Comparison of ENCODE assay signal across 23 mouse cellular contexts in genomic region chr1:38561331-38561730, GRCm38 (mm10).
DNase-seq lines count a peak whose midpoint lies in the region; ATAC-seq and TF ChIP-seq lines count a peak whose summit lies in the region.
"Had no signal": no experiment of that assay in that cellular context is flagged by ENCODE, and none has a peak within 500 bp of the region (broad histone marks: within the 10 kb centered on the region; RNA-seq: fewer than 3 reads in every experiment).

No protein-coding gene starts in this region.

- WGBS in forebrain, postnatal 0 days = 85% methylated on average over 7 of the region's 7 CpGs
- WGBS in forebrain, embryonic 12.5 days = 90% methylated on average over 7 of the region's 7 CpGs
- 67% methylated on average over 7 of the region's 7 CpGs for WGBS in hindbrain, embryonic 10.5 days
- 63% methylated on average over 7 of the region's 7 CpGs for WGBS in hindbrain, embryonic 16.5 days
- WGBS in midbrain, embryonic 13.5 days = 78% methylated on average over 7 of the region's 7 CpGs

- no peak for ATAC-seq in forebrain, postnatal 0 days
- ATAC-seq in forebrain, embryonic 12.5 days (ENCODE audit: low FRiP score) = no peak
- no peak for ATAC-seq in hindbrain, embryonic 16.5 days
- no peak for ATAC-seq in midbrain, embryonic 13.5 days
- ATAC-seq: forebrain, embryonic 14.5 days; inflammation-experienced regulatory T-cells, adult 6 months; liver, postnatal 0 days; lung, postnatal 0 days had no signal

- no peaks in the 10 kb centered on the region for H3K27me3 ChIP-seq in forebrain, postnatal 0 days (ENCODE audit: insufficient read depth, low read length)
- H3K27me3 ChIP-seq in forebrain, embryonic 12.5 days = no peaks in the 10 kb centered on the region
- no peaks in the 10 kb centered on the region for H3K27me3 ChIP-seq in hindbrain, embryonic 10.5 days (ENCODE audit: insufficient read depth, poor library complexity, severe bottlenecking)
- H3K27me3 ChIP-seq in hindbrain, embryonic 16.5 days (replicated peaks; ENCODE audit: control insufficient read depth, insufficient read depth, low read length) = no peaks in the 10 kb centered on the region
- no peaks in the 10 kb centered on the region for H3K27me3 ChIP-seq in midbrain, embryonic 13.5 days

- H3K4me1 ChIP-seq in forebrain, postnatal 0 days (ENCODE audit: insufficient read depth) = peaks cover 21% of the 10 kb centered on the region
- peaks cover 45% of the 10 kb centered on the region for H3K4me1 ChIP-seq in forebrain, embryonic 12.5 days
- peaks cover 72% of the 10 kb centered on the region for H3K4me1 ChIP-seq in hindbrain, embryonic 10.5 days (replicated peaks)
- H3K4me1 ChIP-seq in hindbrain, embryonic 16.5 days (ENCODE audit: control insufficient read depth, insufficient read depth, low read depth, low read length) = peaks cover 39% of the 10 kb centered on the region
- peaks cover 60% of the 10 kb centered on the region for H3K4me1 ChIP-seq in midbrain, embryonic 13.5 days (replicated peaks)

- H3K4me3 ChIP-seq in forebrain, postnatal 0 days (ENCODE audit: low read depth, low read length) = no peak overlapping the region
- H3K4me3 ChIP-seq in forebrain, embryonic 12.5 days (replicated peaks) = no peak overlapping the region
- H3K4me3 ChIP-seq in hindbrain, embryonic 10.5 days = no peak overlapping the region
- H3K4me3 ChIP-seq in hindbrain, embryonic 16.5 days (ENCODE audit: low read length) = no peak overlapping the region
- H3K4me3 ChIP-seq in midbrain, embryonic 13.5 days (replicated peaks) = no peak overlapping the region

- peak; percentile 11; the same call in 1 of the 2 replicates for TF ChIP-seq CTCF in forebrain, postnatal 0 days (IDR thresholded peaks at IDR 0.05; ENCODE audit: low read depth)

- no peaks in the 10 kb centered on the region for H3K36me3 ChIP-seq in forebrain, postnatal 0 days (ENCODE audit: insufficient read depth)
- H3K36me3 ChIP-seq in forebrain, embryonic 12.5 days (replicated peaks) = no peaks in the 10 kb centered on the region
- H3K36me3 ChIP-seq in hindbrain, embryonic 10.5 days = no peaks in the 10 kb centered on the region
- no peaks in the 10 kb centered on the region for H3K36me3 ChIP-seq in hindbrain, embryonic 16.5 days (ENCODE audit: control insufficient read depth, insufficient read depth, low read length)
- H3K36me3 ChIP-seq in midbrain, embryonic 13.5 days = no peaks in the 10 kb centered on the region

- no peak overlapping the region for H3K9ac ChIP-seq in forebrain, postnatal 0 days
- no peak overlapping the region for H3K9ac ChIP-seq in forebrain, embryonic 12.5 days
- no peak overlapping the region for H3K9ac ChIP-seq in hindbrain, embryonic 16.5 days (ENCODE audit: low read depth, low read length)
- 0 out of 2 replicates have a peak overlapping the region, but pooled peaks have one; percentile 0 for H3K9ac ChIP-seq in midbrain, embryonic 13.5 days (replicated peaks)
- H3K9ac ChIP-seq: liver, postnatal 0 days had no signal

- no peaks in the 10 kb centered on the region for H3K9me3 ChIP-seq in forebrain, postnatal 0 days (ENCODE audit: low read length)
- H3K9me3 ChIP-seq in forebrain, embryonic 12.5 days = no peaks in the 10 kb centered on the region
- H3K9me3 ChIP-seq in hindbrain, embryonic 10.5 days = no peaks in the 10 kb centered on the region
- H3K9me3 ChIP-seq in hindbrain, embryonic 16.5 days (ENCODE audit: control insufficient read depth, low read length) = no peaks in the 10 kb centered on the region
- no peaks in the 10 kb centered on the region for H3K9me3 ChIP-seq in midbrain, embryonic 13.5 days

- DNase-seq in forebrain, postnatal 0 days = no peak
- no peak for DNase-seq in hindbrain, embryonic 10.5 days (ENCODE audit: low spot score)
- peak; percentile 49 for DNase-seq in 416B (ENCODE audit: low read depth)
- no peak for DNase-seq in right cerebral cortex, postnatal 14 days
- DNase-seq in adrenal gland, postnatal 14 days = no peak
- DNase-seq: adrenal gland, postnatal 10 days; cerebellum, adult 2 months; cerebellum, postnatal 36 days; gastrocnemius, postnatal 25 days; kidney, adult 2 months; kidney, postnatal 10 days; layer of hippocampus, postnatal 36 days; liver, postnatal 0 days; thymus, adult 18-20 months; thymus, postnatal 36 days had no signal

- H3K27ac ChIP-seq in forebrain, postnatal 0 days (ENCODE audit: low read depth, low read length) = no peak overlapping the region
- no peak overlapping the region for H3K27ac ChIP-seq in forebrain, embryonic 12.5 days
- H3K27ac ChIP-seq in hindbrain, embryonic 10.5 days = peak overlapping the region; percentile 88
- H3K27ac ChIP-seq in hindbrain, embryonic 16.5 days (ENCODE audit: low read depth, low read length) = no peak overlapping the region
- peak overlapping the region; percentile 69 for H3K27ac ChIP-seq in midbrain, embryonic 13.5 days
- H3K27ac ChIP-seq: macrophage had no signal

- no peak overlapping the region for H3K4me2 ChIP-seq in forebrain, postnatal 0 days (ENCODE audit: low read depth)
- H3K4me2 ChIP-seq in forebrain, embryonic 12.5 days = no peak overlapping the region
- H3K4me2 ChIP-seq in hindbrain, embryonic 16.5 days (ENCODE audit: low read length) = no peak overlapping the region
- no peak overlapping the region for H3K4me2 ChIP-seq in midbrain, embryonic 13.5 days (replicated peaks)
- H3K4me2 ChIP-seq: liver, embryonic 11.5 days had no signal

Comparison
In these comparisons a context has a peak if more than half of its experiments do, and no peak if none do; other contexts are left out.
1. H3K27ac ChIP-seq: peak in hindbrain, embryonic 10.5 days (single experiment) and midbrain, embryonic 13.5 days (single experiment); none in forebrain, postnatal 0 days (single experiment), forebrain, embryonic 12.5 days (single experiment) and hindbrain, embryonic 16.5 days (single experiment).